Mouse (Mus musculus) megakaryocyte, embryonic 14.5 days (primary cell): ENCODE measurements around the gene Hoxb6.

ENCODE experiments used
- FLI1 ChIP-seq: IDR thresholded peaks from 2 replicates; pipeline ENCODE4 v1.6.1; 2012; ENCODE audit warnings: low read length, inconsistent platforms, mixed read lengths
- GATA1 ChIP-seq: IDR thresholded peaks from 3 replicates; pipeline ENCODE4 v1.6.1; 2012; ENCODE audit warnings: mixed read lengths, low read length, inconsistent platforms, borderline replicate concordance

DNA sequence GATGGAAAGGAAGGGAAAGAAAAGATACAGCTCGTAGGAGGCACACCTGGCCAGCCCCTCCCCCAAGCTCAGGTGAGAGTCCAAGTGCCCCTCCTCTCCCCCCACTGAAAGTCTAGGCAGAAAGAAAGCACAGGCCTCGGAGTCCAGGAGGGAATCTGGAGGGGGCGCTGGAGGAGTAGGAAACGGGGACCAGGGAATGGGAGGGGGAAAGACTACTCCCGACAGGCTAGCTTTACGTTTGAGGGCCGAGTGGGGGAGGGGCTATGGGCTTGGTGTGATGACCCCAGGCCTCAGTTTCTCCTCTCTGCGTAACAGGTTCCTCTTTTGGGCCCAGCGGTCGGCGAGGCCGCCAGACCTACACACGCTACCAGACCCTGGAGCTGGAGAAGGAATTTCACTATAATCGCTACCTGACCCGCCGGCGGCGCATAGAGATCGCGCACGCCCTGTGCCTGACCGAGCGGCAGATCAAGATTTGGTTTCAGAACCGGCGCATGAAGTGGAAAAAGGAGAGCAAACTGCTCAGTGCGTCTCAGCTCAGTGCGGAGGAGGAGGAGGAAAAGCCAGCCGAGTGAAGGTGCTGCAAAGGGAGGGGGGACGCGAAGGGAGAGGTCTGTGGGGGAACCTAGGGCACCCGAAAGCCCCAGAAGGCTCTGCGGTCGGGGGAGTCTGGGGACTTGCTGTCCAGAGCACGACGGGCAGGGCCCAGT lies 8.2 kb downstream of the Hoxb6 start:
- TF ChIP-seq GATA1, result no peak
- TF ChIP-seq FLI1, result no peak
